ENCODE assay signal across 10 mouse cellular contexts in genomic region chr4:89040856-89041255, GRCm38 (mm10).
DNase-seq lines count a peak whose midpoint lies in the region; ATAC-seq lines count a peak whose summit lies in the region.
"Had no signal": no experiment of that assay in that cellular context is flagged by ENCODE, and none has a peak within 500 bp of the region (broad histone marks: within the 10 kb centered on the region; RNA-seq: fewer than 3 reads in every experiment).

No protein-coding gene starts in this region.

- H3K9me3 ChIP-seq in heart, embryonic 16.5 days (replicated peaks; ENCODE audit: control insufficient read depth, low read length), result no peaks in the 10 kb centered on the region
- no peaks in the 10 kb centered on the region for H3K9me3 ChIP-seq in midbrain, embryonic 11.5 days (ENCODE audit: control insufficient read depth, low read length)
- H3K9me3 ChIP-seq: neural tube, embryonic 12.5 days had no signal

- no peak overlapping the region for H3K4me3 ChIP-seq in heart, embryonic 16.5 days (ENCODE audit: low read length)
- no peak overlapping the region for H3K4me3 ChIP-seq in midbrain, embryonic 11.5 days (ENCODE audit: low read depth, low read length)
- H3K4me3 ChIP-seq: neural tube, embryonic 12.5 days had no signal

- H3K4me1 ChIP-seq in heart, embryonic 16.5 days (ENCODE audit: control insufficient read depth, insufficient read depth, low read length), result peaks cover 2% of the 10 kb centered on the region; the same call in 1 of the 2 replicates
- no peaks in the 10 kb centered on the region for H3K4me1 ChIP-seq in midbrain, embryonic 11.5 days (ENCODE audit: control insufficient read depth, insufficient read depth, low read length)
- H3K4me1 ChIP-seq: neural tube, embryonic 12.5 days had no signal

- peak; percentile 13 for DNase-seq in ovary, adult 18-20 months (ENCODE audit: low spot score)
- no peak for DNase-seq in ovary, postnatal 14 days (ENCODE audit: low spot score)
- DNase-seq in cerebellum, postnatal 14 days, result peak; percentile 64 to 72
- peak; percentile 5 for DNase-seq in right cerebral cortex, postnatal 14 days
- DNase-seq in kidney, adult 11 months, result no peak
- no peak for DNase-seq in adrenal gland, postnatal 25 days
- no peak for DNase-seq in midbrain, embryonic 11.5 days (ENCODE audit: low spot score, missing footprints)
- DNase-seq: kidney, adult 18-20 months had no signal

- WGBS in heart, embryonic 16.5 days, result 31% methylated on average over 5 of the region's 5 CpGs
- WGBS in midbrain, embryonic 11.5 days, result 61% methylated on average over 5 of the region's 5 CpGs

- H3K36me3 ChIP-seq in heart, embryonic 16.5 days (ENCODE audit: control insufficient read depth, insufficient read depth), result no peaks in the 10 kb centered on the region
- H3K36me3 ChIP-seq in midbrain, embryonic 11.5 days (ENCODE audit: control insufficient read depth, insufficient read depth, low read length), result no peaks in the 10 kb centered on the region
- H3K36me3 ChIP-seq: neural tube, embryonic 12.5 days had no signal

- H3K4me2 ChIP-seq in heart, embryonic 16.5 days (ENCODE audit: low read depth, low read length), result no peak overlapping the region
- no peak overlapping the region for H3K4me2 ChIP-seq in midbrain, embryonic 11.5 days
- H3K4me2 ChIP-seq: neural tube, embryonic 12.5 days had no signal

- H3K27ac ChIP-seq in heart, embryonic 16.5 days (ENCODE audit: low read length), result no peak overlapping the region
- no peak overlapping the region for H3K27ac ChIP-seq in midbrain, embryonic 11.5 days (ENCODE audit: low read depth, low read length)
- H3K27ac ChIP-seq: neural tube, embryonic 12.5 days had no signal

- no peaks in the 10 kb centered on the region for H3K27me3 ChIP-seq in heart, embryonic 16.5 days (ENCODE audit: control insufficient read depth, insufficient read depth, low read length)
- no peaks in the 10 kb centered on the region for H3K27me3 ChIP-seq in midbrain, embryonic 11.5 days (ENCODE audit: control insufficient read depth, insufficient read depth, low read length)
- H3K27me3 ChIP-seq: neural tube, embryonic 12.5 days had no signal

- ATAC-seq in heart, embryonic 16.5 days (replicated peaks; ENCODE audit: extremely low read depth, insufficient read depth, low FRiP score), result peak; percentile 37; the same call in 1 of the 2 replicates
- no peak for ATAC-seq in midbrain, embryonic 11.5 days (ENCODE audit: low FRiP score)

- no peak overlapping the region for H3K9ac ChIP-seq in heart, embryonic 16.5 days (ENCODE audit: low read length)
- no peak overlapping the region for H3K9ac ChIP-seq in midbrain, embryonic 11.5 days (ENCODE audit: low read length)
- H3K9ac ChIP-seq: neural tube, embryonic 12.5 days had no signal

Comparison
In these comparisons a context has a peak if more than half of its experiments do, and no peak if none do; other contexts are left out.
1. DNase-seq: peak in ovary, adult 18-20 months (single experiment), cerebellum, postnatal 14 days (2 of 2) and right cerebral cortex, postnatal 14 days (single experiment); none in ovary, postnatal 14 days (single experiment), kidney, adult 11 months (single experiment), adrenal gland, postnatal 25 days (single experiment) and midbrain, embryonic 11.5 days (single experiment).